Mouse (Mus musculus) bone marrow, adult 2 months (tissue): ENCODE measurements around the gene Ccsap. TPM values are rescaled to one million over a fixed set of nuclear protein-coding genes. Genes with fewer than 3 reads are reported as not detected.

Experiments
- H3K27ac ChIP-seq: fragments of 200-500 bp; 2 replicates; pipeline ENCODE4 v1.5.1; 2012; ENCODE audit warnings: low read depth, mild to moderate bottlenecking, control low read depth, inconsistent platforms, low read length; ENCODE audit not compliant: control insufficient read depth, poor library complexity, insufficient read depth
- H3K4me1 ChIP-seq: fragments of 200-500 bp; 2 replicates; pipeline ENCODE4 v1.6.1; 2011; ENCODE audit warnings: low read length; ENCODE audit not compliant: control insufficient read depth, insufficient read depth
- H3K4me3 ChIP-seq: fragments of 200-500 bp; replicated peaks from 2 replicates; pipeline ENCODE3; 2011; ENCODE audit warnings: mild to moderate bottlenecking, low read depth, low read length, control low read depth; ENCODE audit not compliant: control insufficient read depth
- CTCF ChIP-seq: fragments of 200-500 bp; IDR thresholded peaks from 2 replicates; pipeline ENCODE4 v1.5.1; 2011; ENCODE audit warnings: low read length, control low read depth; ENCODE audit not compliant: control insufficient read depth, insufficient read depth
- POLR2A ChIP-seq: fragments of 200-500 bp; IDR thresholded peaks from 2 replicates; pipeline ENCODE4 v1.6.1; 2011; ENCODE audit warnings: low read depth, mild to moderate bottlenecking, control low read depth, low read length, borderline replicate concordance; ENCODE audit not compliant: control insufficient read depth
- WGBS: fragments of 180-500 bp; shearing (Covaris S2); methylation state at CpG from one replicate; pipeline ENCODE4 v1.1.7; 2018; 5-methylcytosine and 5-hydroxymethylcytosine counted together
- polyA plus RNA-seq: library from polyadenylated mRNA; stranded (reverse); fragments of >200 nt; gene quantifications from 2 replicates; pipeline ENCODE4 v1.2.4, GENCODE M21; 2011; ENCODE audit warnings: low replicate concordance; ENCODE audit not compliant: missing spikeins, insufficient read depth, insufficient read length

The Ccsap gene
- polyA plus RNA-seq, 1 experiment: 2.5 TPM

DNA sequence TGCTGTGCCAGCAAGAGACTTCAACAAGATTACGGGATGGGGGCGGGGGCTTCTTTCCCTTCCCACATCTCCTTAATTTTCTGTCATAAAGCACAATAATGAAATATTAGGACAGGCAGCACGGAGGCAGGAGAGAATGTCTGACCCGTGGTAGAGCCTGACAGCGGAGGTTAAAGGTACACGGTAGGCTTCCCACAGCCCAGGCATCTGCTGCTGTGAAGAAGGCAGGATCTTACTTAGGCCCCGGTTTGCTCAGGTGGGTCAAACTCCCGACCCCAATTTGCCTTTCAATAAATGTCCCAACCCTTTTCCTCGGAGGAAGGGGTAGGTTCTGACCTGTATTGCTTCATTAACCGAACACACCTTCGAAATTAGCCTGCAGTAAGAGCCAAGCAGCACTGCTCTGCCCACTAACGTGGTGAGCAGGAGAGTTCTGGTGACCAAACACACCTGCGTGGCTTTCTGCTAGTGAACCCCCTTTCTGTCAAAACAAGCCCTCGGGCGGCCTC, 54.7 kb downstream of the Ccsap start:
- H3K4me3 ChIP-seq: peak overlapping the region; percentile 24
- WGBS: 35% methylated on average over 15 of the region's 15 CpGs
- H3K27ac ChIP-seq: no peak overlapping the region
- H3K4me1 ChIP-seq: no peaks in the 10 kb centered on the region; the same call in 1 of the 2 replicates
- TF ChIP-seq POLR2A: no peak
- no peak for TF ChIP-seq CTCF

DNA sequence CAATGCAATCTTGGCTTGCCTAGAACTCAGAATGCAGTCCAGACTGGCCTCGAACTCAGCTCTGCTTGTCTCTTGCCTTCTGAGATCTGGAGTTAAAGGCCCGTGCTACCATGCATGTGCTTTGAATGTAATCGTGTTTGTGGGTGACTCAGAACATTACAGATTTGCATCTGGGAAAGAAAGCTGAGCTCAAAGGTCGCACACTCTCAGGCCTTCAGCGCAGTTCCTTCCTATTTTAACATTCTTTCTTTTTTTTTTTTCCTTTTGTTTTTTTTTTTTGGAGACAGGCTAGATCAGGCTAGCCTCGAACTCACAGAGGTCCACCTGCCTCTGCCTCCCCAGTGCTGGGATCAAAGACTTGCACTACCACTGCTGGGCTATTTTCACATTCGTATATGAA, 55.4 kb downstream of the Ccsap start:
- H3K4me1 ChIP-seq: no peaks in the 10 kb centered on the region; the same call in 1 of the 2 replicates
- 71% methylated on average over 7 of the region's 7 CpGs for WGBS
- H3K27ac ChIP-seq: no peak overlapping the region

DNA sequence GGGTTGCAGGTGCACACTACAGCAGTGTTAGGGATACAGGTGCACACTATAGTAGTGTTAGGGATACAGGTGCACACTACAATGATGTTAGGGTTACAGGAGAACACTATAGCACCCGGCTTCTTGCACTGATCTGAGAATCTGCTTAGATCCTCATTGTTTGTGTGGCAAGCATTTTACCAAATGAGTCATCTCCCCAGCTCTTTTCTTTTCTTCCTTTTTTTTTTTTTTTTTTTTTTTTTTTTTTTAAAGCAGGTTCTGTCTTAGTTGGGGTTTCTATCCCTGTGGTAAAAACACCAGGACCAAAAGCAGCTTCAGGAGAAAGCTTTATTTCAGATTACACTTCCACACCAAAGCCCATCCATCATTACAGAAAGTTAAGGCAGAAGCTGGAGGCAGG, 56.4 kb downstream of the Ccsap start:
- Histone ChIP-seq H3K4me1 (no peaks in the 10 kb centered on the region; the same call in 1 of the 2 replicates), H3K27ac (no peak overlapping the region), H3K4me3 (no peak overlapping the region)
- WGBS: 37% methylated on average over 1 of the region's 1 CpGs
- no peak for TF ChIP-seq CTCF
- no peak for TF ChIP-seq POLR2A

More for the DNA sequence above, 55.4 kb downstream of the Ccsap start:
- H3K4me3 ChIP-seq: no peak overlapping the region
- no peak for TF ChIP-seq POLR2A
- TF ChIP-seq CTCF: no peak

DNA sequence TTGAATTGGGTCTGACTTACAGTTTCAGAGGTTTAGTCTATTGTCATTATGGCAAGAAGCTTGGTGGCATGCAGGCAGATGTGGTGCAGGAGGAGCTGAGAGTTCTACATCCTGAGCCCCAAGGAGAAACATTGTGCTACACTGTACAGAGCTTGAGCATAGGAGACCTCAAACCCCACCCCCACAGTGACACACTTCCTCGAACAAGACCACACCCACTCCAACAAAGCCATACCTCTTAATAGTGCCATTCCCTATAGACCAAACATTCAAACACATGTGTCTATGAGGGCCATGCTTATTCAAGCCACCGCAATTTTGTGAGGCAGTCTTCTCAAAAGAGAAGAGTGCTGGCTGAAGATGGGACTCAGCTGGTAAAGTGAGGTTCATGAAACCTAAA, 58.5 kb downstream of the Ccsap start:
- TF ChIP-seq POLR2A (no peak), CTCF (no peak)
- 82% methylated on average over 2 of the region's 2 CpGs for WGBS
- Histone ChIP-seq H3K4me3 (no peak overlapping the region), H3K4me1 (peaks cover 3% of the 10 kb centered on the region; the same call in 1 of the 2 replicates), H3K27ac (no peak overlapping the region)

DNA sequence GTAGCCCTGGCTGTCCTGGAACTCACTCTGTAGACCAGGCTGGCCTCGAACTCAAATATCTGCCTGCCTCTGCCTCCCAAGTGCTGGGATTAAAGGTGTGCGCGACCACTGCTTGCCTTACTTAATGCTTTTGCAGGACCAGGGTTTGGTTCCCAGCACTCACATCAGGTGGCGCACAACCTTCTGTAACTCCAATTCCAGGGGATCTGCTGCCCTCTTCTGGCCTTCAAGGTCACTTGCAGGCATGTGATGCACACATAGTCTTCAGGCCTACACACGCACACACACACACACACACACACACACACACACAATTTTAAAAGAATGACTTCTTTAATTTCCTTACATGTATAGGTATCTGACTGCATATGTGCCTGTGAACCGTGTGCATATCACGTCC, 59.1 kb downstream of the Ccsap start:
- H3K4me1 ChIP-seq: peaks cover 3% of the 10 kb centered on the region; the same call in 1 of the 2 replicates
- TF ChIP-seq CTCF: no peak
- TF ChIP-seq POLR2A: no peak
- 80% methylated on average over 7 of the region's 7 CpGs for WGBS
- H3K4me3 ChIP-seq: no peak overlapping the region
- no peak overlapping the region for H3K27ac ChIP-seq

DNA sequence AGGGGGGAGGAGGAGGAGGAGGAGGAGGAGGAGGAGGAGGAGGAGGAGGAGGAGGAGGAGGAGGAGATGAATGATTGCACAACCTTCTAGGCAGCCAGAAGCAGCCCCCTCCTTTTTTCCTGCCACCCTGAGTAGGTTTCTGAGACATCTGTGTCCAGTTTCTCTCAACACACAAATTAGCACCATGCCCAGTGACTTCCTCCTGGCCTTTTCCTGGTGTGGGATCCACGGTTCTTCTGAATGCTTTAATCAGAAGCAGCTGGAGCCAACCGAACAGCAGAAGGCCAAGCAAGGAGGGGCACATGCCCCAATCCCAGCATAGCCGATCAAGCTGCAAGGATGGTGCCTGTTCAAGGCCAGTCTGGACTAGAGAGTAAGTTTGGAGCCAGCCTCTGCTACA, 60.1 kb downstream of the Ccsap start:
- no peak overlapping the region for H3K27ac ChIP-seq

DNA sequence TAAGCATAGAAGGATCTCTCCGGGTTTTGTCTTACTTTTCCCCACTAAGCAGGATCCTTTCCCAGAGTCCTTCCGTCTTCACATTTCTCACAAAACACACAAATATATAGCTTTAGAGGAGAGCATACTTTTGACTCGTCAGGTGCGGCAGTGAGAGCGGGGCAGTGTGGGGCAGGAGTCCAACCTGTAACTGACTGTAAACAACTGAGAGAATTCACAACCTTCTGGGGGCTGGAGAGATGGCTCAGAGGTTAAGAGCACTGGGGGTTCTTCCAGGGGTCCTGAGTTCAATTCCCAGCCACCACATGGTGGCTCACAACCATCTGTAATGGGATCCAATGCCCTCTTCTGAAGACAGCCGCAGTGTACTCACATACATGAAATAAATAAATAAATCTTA, 60.6 kb downstream of the Ccsap start:
- Histone ChIP-seq H3K4me3 (no peak overlapping the region), H3K4me1 (peaks cover 3% of the 10 kb centered on the region; the same call in 1 of the 2 replicates), H3K27ac (no peak overlapping the region)
- WGBS: 83% methylated on average over 5 of the region's 6 CpGs
- no peak for TF ChIP-seq POLR2A
- TF ChIP-seq CTCF: no peak

More for the DNA sequence above, 60.1 kb downstream of the Ccsap start:
- Histone ChIP-seq H3K4me3 (no peak overlapping the region), H3K4me1 (peaks cover 3% of the 10 kb centered on the region; the same call in 1 of the 2 replicates)
- TF ChIP-seq POLR2A: no peak
- no peak for TF ChIP-seq CTCF
- 44% methylated on average over 3 of the region's 3 CpGs for WGBS

DNA sequence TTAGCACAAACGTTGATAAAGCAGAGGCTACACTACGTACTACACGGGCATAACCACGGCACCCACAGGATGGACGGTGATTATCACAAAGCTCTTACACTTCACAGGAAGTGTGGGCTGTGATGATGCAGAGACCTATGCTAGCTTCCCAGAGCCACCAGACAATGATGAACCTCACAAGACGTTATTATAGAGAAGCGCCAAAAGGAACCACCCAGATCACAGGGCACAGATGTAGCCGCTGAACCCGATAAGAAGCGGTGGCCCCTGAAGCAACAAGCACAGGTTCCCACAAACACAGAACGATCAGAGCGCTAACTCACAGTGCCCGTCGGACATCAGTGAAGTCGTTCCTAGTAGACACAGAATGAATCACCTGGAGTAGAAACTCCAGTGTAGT, 62.1 kb downstream of the Ccsap start:
- H3K4me1 ChIP-seq: peaks cover 3% of the 10 kb centered on the region; the same call in 1 of the 2 replicates
- H3K4me3 ChIP-seq: no peak overlapping the region
- no peak for TF ChIP-seq POLR2A
- no peak for TF ChIP-seq CTCF
- no peak overlapping the region for H3K27ac ChIP-seq
- WGBS: 46% methylated on average over 15 of the region's 15 CpGs

DNA sequence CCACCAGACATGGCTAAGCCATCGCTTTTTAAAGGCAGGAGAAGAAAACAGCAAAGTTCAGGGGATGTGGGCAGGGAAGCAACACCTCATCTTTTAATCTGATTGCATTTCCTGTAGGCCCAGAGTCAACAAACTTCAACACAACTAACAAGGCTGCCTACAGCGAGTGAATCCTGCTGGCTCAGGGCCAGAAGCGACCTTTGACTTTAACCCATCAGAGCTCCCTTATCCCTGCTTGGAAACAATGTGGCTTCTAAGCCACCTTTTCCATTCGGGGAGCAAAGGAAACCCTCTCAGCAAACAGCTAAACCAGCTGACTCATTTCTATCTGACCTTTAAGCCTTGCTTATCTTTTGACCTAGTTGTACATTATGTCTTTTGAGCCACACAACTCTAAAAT, 63.3 kb downstream of the Ccsap start:
- Histone ChIP-seq H3K4me1 (peaks cover 3% of the 10 kb centered on the region; the same call in 1 of the 2 replicates), H3K4me3 (no peak overlapping the region), H3K27ac (no peak overlapping the region)
- 51% methylated on average over 4 of the region's 4 CpGs for WGBS
- TF ChIP-seq CTCF: no peak
- no peak for TF ChIP-seq POLR2A
